In the genomic region with DNA sequence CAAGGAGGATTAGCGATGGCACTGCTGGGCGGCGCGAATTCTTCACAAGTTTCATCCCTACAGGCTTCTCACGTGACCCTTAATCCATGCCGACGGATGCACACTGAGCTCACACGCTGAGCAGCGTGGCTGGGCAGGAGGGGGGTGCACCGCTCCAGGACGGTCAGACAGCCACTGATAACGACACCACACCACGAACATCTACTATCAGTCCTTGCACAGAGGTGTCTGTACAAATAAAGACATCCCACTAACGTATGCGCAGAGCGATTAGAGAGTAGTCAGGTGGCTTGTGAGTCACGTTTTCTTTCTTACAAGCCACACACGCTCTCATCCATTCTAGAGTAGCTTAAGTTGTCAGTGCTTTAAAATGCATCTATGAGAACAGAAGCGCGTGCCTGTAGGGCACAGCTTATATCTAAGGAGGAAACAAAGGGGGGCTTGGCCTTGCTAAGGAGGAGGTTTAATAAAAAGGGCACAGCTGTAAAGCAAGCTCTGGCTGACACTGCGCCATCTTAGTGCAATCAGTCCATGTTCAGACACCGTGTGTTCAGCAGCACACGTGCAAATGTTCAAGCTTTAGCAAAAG, we compare ENCODE assay signal across 7 mouse cellular contexts. TPM values are rescaled to one million over a fixed set of nuclear protein-coding genes. Genes with fewer than 3 reads are reported as not detected.
DNase-seq lines count a peak whose midpoint lies in the region; ATAC-seq and TF ChIP-seq lines count a peak whose summit lies in the region.

No protein-coding gene starts in this region.

- DNase-seq in ZHBTc4 (ENCODE audit: low read depth, low spot score): peak; percentile 83
- peak; percentile 81 for DNase-seq in embryo, embryonic 10 days (ENCODE audit: low spot score)
- DNase-seq in hindbrain, postnatal 0 days (ENCODE audit: low spot score): peak; percentile 60
- DNase-seq in gastrocnemius, postnatal 25 days: no peak
- DNase-seq in ovary, adult 18-20 months (ENCODE audit: low spot score): no peak
- DNase-seq in gastrocnemius, postnatal 14 days: no peak

- WGBS in hindbrain, postnatal 0 days: 12% methylated on average over 23 of the region's 23 CpGs
- WGBS in midbrain, embryonic 16.5 days: 3% methylated on average over 23 of the region's 23 CpGs

- H3K4me2 ChIP-seq in hindbrain, postnatal 0 days (ENCODE audit: low read depth, low read length): peak overlapping the region; percentile 11
- H3K4me2 ChIP-seq in midbrain, embryonic 16.5 days (ENCODE audit: low read length): peak overlapping the region; percentile 45

- no peaks in the 10 kb centered on the region for H3K27me3 ChIP-seq in hindbrain, postnatal 0 days (ENCODE audit: insufficient read depth, low read length)
- H3K27me3 ChIP-seq in midbrain, embryonic 16.5 days (ENCODE audit: control insufficient read depth, insufficient read depth, low read depth, low read length): no peaks in the 10 kb centered on the region

- peak overlapping the region; percentile 1; the same call in 1 of the 2 replicates for H3K9ac ChIP-seq in hindbrain, postnatal 0 days (replicated peaks; ENCODE audit: low read length)
- peak overlapping the region; percentile 48; the same call in 1 of the 2 replicates for H3K9ac ChIP-seq in midbrain, embryonic 16.5 days (ENCODE audit: low read depth, low read length)

- H3K9me3 ChIP-seq in hindbrain, postnatal 0 days (ENCODE audit: low read length): no peaks in the 10 kb centered on the region
- no peaks in the 10 kb centered on the region; the same call in 1 of the 2 replicates for H3K9me3 ChIP-seq in midbrain, embryonic 16.5 days (replicated peaks; ENCODE audit: control insufficient read depth, low read length, poor library complexity, severe bottlenecking)

- intact Hi-C loops in gastrocnemius, postnatal 14 days (cut with DNase I; ENCODE audit: low total_unique reads): no loop called here

- H3K4me1 ChIP-seq in hindbrain, postnatal 0 days (ENCODE audit: insufficient read depth, low read length): no peaks in the 10 kb centered on the region
- H3K4me1 ChIP-seq in midbrain, embryonic 16.5 days (ENCODE audit: control insufficient read depth, insufficient read depth, low read length): peaks cover 18% of the 10 kb centered on the region

- no peak overlapping the region for H3K4me3 ChIP-seq in hindbrain, postnatal 0 days (ENCODE audit: low read length)
- H3K4me3 ChIP-seq in midbrain, embryonic 16.5 days (ENCODE audit: low read depth, low read length): peak overlapping the region; percentile 21

- no peak for TF ChIP-seq CTCF in hindbrain, postnatal 0 days (IDR thresholded peaks at IDR 0.05; ENCODE audit: low read depth)

- peak overlapping the region; percentile 69 for H3K27ac ChIP-seq in hindbrain, postnatal 0 days
- peak overlapping the region; percentile 77 for H3K27ac ChIP-seq in midbrain, embryonic 16.5 days (ENCODE audit: low read length)

- ATAC-seq in hindbrain, postnatal 0 days: peak; percentile 90
- peak; percentile 93 for ATAC-seq in midbrain, embryonic 16.5 days

- peaks cover 27% of the 10 kb centered on the region; the same call in 1 of the 2 replicates for H3K36me3 ChIP-seq in hindbrain, postnatal 0 days (ENCODE audit: insufficient read depth, low read length)
- H3K36me3 ChIP-seq in midbrain, embryonic 16.5 days (ENCODE audit: control insufficient read depth, insufficient read depth, low read length): peaks cover 15% of the 10 kb centered on the region

RNA-seq across cellular contexts. Expression of a gene that starts 17.5 kb away (rescaled TPM):
- 8.1 and 16.7 TPM in 2 replicates for total RNA-seq in hindbrain, postnatal 0 days (2014; rRNA removed)
- polyA plus RNA-seq in hindbrain, postnatal 0 days (2015; fragmentation: Nextera tagmentation; extraction: Ambion mirVana): 21.7 and 26.0 TPM in 2 replicates
- polyA plus RNA-seq in midbrain, embryonic 16.5 days (2015; fragmentation: Nextera tagmentation; extraction: Ambion mirVana): 31.1 and 35.9 TPM in 2 replicates
- 10 to 100 TPM; 10.6 to 11.5 TPM for total RNA-seq in gastrocnemius, postnatal 25 days (2021)
- total RNA-seq in gastrocnemius, postnatal 14 days (2021): 10 to 100 TPM; 11.0 to 11.5 TPM

RNA-seq across cellular contexts. Expression of a gene that starts 57.0 kb away (rescaled TPM):
- 116 and 132 TPM in 2 replicates for total RNA-seq in hindbrain, postnatal 0 days (2014; rRNA removed)
- 24.0 and 30.2 TPM in 2 replicates for polyA plus RNA-seq in hindbrain, postnatal 0 days (2015; fragmentation: Nextera tagmentation; extraction: Ambion mirVana)
- polyA plus RNA-seq in midbrain, embryonic 16.5 days (2015; fragmentation: Nextera tagmentation; extraction: Ambion mirVana): 30.7 and 32.0 TPM in 2 replicates
- total RNA-seq in gastrocnemius, postnatal 25 days (2021): 10 to 100 TPM; 18.8 to 20.8 TPM
- total RNA-seq in gastrocnemius, postnatal 14 days (2021): 10 to 100 TPM; 20.3 to 28.2 TPM

Comparison
In these comparisons a context has a peak if more than half of its experiments do, and no peak if none do; other contexts are left out.
1. DNase-seq: peak in ZHBTc4 (single experiment), embryo, embryonic 10 days (single experiment) and hindbrain, postnatal 0 days (single experiment); none in gastrocnemius, postnatal 25 days (single experiment), ovary, adult 18-20 months (single experiment) and gastrocnemius, postnatal 14 days (single experiment).